Mouse (Mus musculus) testis, adult 2 months (tissue): ENCODE results near the gene Rad51b.

Source experiments
- CTCF ChIP-seq: fragments of 200-500 bp; IDR thresholded peaks from 2 replicates; pipeline ENCODE4 v1.5.1; 2012; ENCODE audit warnings: low read depth, mild to moderate bottlenecking, inconsistent platforms, low read length, moderate library complexity; ENCODE audit not compliant: control insufficient read depth, insufficient read depth, insufficient replicate concordance
- POLR2A ChIP-seq: fragments of 200-500 bp; IDR thresholded peaks from 2 replicates; pipeline ENCODE4 v1.6.1; 2012; ENCODE audit warnings: low read depth, mild to moderate bottlenecking, inconsistent platforms, low read length, moderate library complexity; ENCODE audit not compliant: control insufficient read depth

- TF ChIP-seq CTCF = no peak
- TF ChIP-seq POLR2A = no peak
These were observed 390.8 kb downstream of the Rad51b start for GRCm38 (mm10) chr12:79687683-79688386.
